Mouse (Mus musculus) urinary bladder, postnatal 36 days (tissue): ENCODE measurements around the gene Mrln.

ENCODE experiments used
- DNase-seq, 2 experiments: peaks; one replicate each; pipeline ENCODE4 v3.0.0; 2022; ENCODE audit warnings: low spot score in 2 of 2, mixed read lengths in 1 of 2

The Mrln gene

GRCm38 (mm10) chr10:70204505-70205399 lies at the start of gene Mrln:
Gene Mrln, plus strand, starts transcription at chr10:70204664.
- peak; percentile 57 to 61 for DNase-seq

- peak in 1 of 2 experiments; percentile 11 for DNase-seq
These were observed 47.9 kb upstream of the Mrln start for GRCm38 (mm10) chr10:70156431-70157165.

- DNase-seq, result peak in 1 of 2 experiments; percentile 9
These were observed 44.7 kb upstream of the Mrln start for GRCm38 (mm10) chr10:70159651-70160320.

- no peak for DNase-seq
These were observed 43.7 kb upstream of the Mrln start for GRCm38 (mm10) chr10:70160811-70161210.

GRCm38 (mm10) chr10:70161504-70161903 lies 43.0 kb upstream of the Mrln start:
- DNase-seq, result no peak

- no peak for DNase-seq
These were observed 40.8 kb upstream of the Mrln start for GRCm38 (mm10) chr10:70163681-70164080.

- DNase-seq, result no peak
These were observed 38.6 kb upstream of the Mrln start for GRCm38 (mm10) chr10:70165877-70166276.

GRCm38 (mm10) chr10:70166427-70166826 lies 38.0 kb upstream of the Mrln start:
- DNase-seq, result no peak

GRCm38 (mm10) chr10:70167625-70168024 lies 36.8 kb upstream of the Mrln start:
- DNase-seq, result no peak

- DNase-seq, result no peak
These were observed 36.1 kb upstream of the Mrln start for GRCm38 (mm10) chr10:70168396-70168795.

- no peak for DNase-seq
These were observed 35.4 kb upstream of the Mrln start for GRCm38 (mm10) chr10:70169044-70169443.

GRCm38 (mm10) chr10:70173314-70173713 lies 31.1 kb upstream of the Mrln start:
- DNase-seq, result peak; percentile 43 to 53

- no peak for DNase-seq
These were observed 29.8 kb upstream of the Mrln start for GRCm38 (mm10) chr10:70174494-70175190.

GRCm38 (mm10) chr10:70180727-70181126 lies 23.7 kb upstream of the Mrln start:
- no peak for DNase-seq

- no peak for DNase-seq
These were observed 23.0 kb upstream of the Mrln start for GRCm38 (mm10) chr10:70181279-70181972.

GRCm38 (mm10) chr10:70183210-70184080 lies 21.0 kb upstream of the Mrln start:
- no peak for DNase-seq

- DNase-seq, result peak; percentile 34 to 38
These were observed 18.3 kb upstream of the Mrln start for GRCm38 (mm10) chr10:70186136-70186535.

- DNase-seq, result peak in 1 of 2 experiments; percentile 43
These were observed 17.9 kb upstream of the Mrln start for GRCm38 (mm10) chr10:70186586-70186985.

- no peak for DNase-seq
These were observed 14.6 kb upstream of the Mrln start for GRCm38 (mm10) chr10:70189864-70190263.

- DNase-seq, result no peak
These were observed 10.2 kb upstream of the Mrln start for GRCm38 (mm10) chr10:70194283-70194682.
